Mouse (Mus musculus) heart, adult 2 months (tissue): Measurements from ENCODE around the gene Slc26a1.

Experiments
- CTCF ChIP-seq: fragments of 200-600 bp; IDR thresholded peaks from 2 replicates; pipeline ENCODE4 v1.8.1; 2022; ENCODE audit warnings: antibody characterized with exemption, mild to moderate bottlenecking, moderate library complexity
- POLR2A ChIP-seq: fragments of 200-500 bp; IDR thresholded peaks from 2 replicates; pipeline ENCODE4 v1.6.1; 2011; ENCODE audit warnings: mild to moderate bottlenecking, low read depth, low read length, control low read depth; ENCODE audit not compliant: insufficient read depth

GRCm38 (mm10) chr5:108708981-108709731 lies 33.8 kb upstream of the Slc26a1 start:
- TF ChIP-seq CTCF: no peak
- no peak for TF ChIP-seq POLR2A
